Mouse (Mus musculus): Measurements from ENCODE around the gene Gm11938. TPM values are rescaled to one million over a fixed set of nuclear protein-coding genes. Genes with fewer than 3 reads are reported as not detected.

The Gm11938 gene
- polyA plus RNA-seq, 1 experiment from 2014 or later, result not detected

DNA sequence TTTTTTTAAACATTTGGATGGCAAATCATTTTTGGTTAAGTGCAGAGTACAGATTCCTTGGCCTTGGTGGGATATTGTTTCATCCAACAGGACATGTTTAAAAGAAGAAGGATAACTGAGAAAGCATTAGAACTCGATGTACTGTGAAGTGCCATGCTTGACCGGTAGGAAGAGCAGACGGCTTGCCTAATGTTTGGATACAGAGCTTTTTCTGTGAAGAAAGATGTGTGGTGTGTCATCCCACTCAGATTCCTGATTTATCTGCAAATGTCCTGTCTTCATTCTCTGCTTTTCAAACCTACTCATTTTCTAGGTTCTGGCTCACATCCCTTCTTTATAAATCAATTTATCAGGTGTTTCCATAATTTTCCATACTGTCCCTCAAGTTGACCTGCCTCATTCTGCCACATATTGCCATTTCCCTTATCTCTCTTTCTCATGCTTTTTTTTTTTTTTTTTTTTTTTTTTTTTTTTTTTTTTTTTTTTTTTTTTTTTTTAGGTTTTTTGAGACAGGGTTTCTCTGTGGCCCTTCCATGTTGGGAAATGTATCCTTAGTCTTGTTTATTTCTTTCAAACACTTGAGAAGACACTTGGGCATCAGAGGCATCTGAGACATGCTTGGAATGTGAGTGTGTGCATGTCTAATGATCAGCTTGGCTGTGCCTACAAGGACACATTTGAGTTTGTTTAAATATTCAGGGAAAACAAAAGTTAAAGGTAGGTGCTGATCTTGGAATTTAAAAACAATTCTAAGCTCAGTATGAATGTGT is 44.9 kb downstream of the Gm11938 start:
- Histone ChIP-seq H3K4me1 (ENCODE audit: control insufficient read depth, insufficient read depth, low read length) (no peaks in the 10 kb centered on the region), H3K36me3 (ENCODE audit: control insufficient read depth, insufficient read depth, low read length) (no peaks in the 10 kb centered on the region), H3K27me3 (replicated peaks; ENCODE audit: control insufficient read depth, insufficient read depth, low read length) (no peaks in the 10 kb centered on the region), H3K4me2 (ENCODE audit: low read length) (no peak overlapping the region), H3K27ac (ENCODE audit: low read depth, low read length) (no peak overlapping the region), H3K9ac (ENCODE audit: low read length) (no peak overlapping the region), H3K4me3 (ENCODE audit: low read depth, low read length) (no peak overlapping the region), H3K9me3 (replicated peaks; ENCODE audit: control insufficient read depth, low read length) (no peaks in the 10 kb centered on the region)
- no peak for DNase-seq (ENCODE audit: low spot score)
- no peak for ATAC-seq
- 89% methylated on average over 3 of the region's 3 CpGs for WGBS

- no peak for DNase-seq (ENCODE audit: low spot score)
- WGBS, result 100% methylated on average over 1 of the region's 2 CpGs
Observed at GRCm38 (mm10) chr11:99556753-99557152, 46.4 kb downstream of the Gm11938 start, which contains the start of gene Krtap3-2. TSS of gene Krtap3-2 (minus strand) at chr11:99556853.

DNA sequence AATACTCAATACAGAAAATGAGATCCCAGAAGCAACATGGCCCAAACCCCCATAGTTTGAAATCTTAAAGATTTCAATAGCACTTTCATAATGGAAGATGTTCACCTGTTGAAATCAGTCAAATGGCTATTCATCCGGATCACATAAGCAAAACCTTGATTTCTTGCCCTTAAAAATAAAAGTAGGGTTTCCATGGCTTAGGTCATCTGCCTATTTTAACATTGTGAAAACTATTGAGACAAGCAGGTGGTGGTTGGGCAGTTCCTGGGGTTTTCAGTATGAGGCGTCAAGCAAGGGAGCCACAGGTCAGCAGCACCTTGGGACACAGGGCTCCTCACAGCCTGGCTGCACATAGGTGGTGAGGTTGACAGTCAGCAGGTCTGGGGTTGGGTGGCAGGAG is 46.9 kb downstream of the Gm11938 start:
- DNase-seq (ENCODE audit: low spot score), result no peak
- WGBS, result 97% methylated on average over 2 of the region's 2 CpGs
- H3K4me2 ChIP-seq (ENCODE audit: low read length), result no peak overlapping the region
- no peaks in the 10 kb centered on the region for H3K36me3 ChIP-seq (ENCODE audit: control insufficient read depth, insufficient read depth, low read length)
- H3K27ac ChIP-seq (ENCODE audit: low read depth, low read length), result no peak overlapping the region
- no peak overlapping the region for H3K4me3 ChIP-seq (ENCODE audit: low read depth, low read length)
- H3K27me3 ChIP-seq (replicated peaks; ENCODE audit: control insufficient read depth, insufficient read depth, low read length), result no peaks in the 10 kb centered on the region
- ATAC-seq, result no peak
- H3K9me3 ChIP-seq (replicated peaks; ENCODE audit: control insufficient read depth, low read length), result no peaks in the 10 kb centered on the region
- no peak overlapping the region for H3K9ac ChIP-seq (ENCODE audit: low read length)
- no peaks in the 10 kb centered on the region for H3K4me1 ChIP-seq (ENCODE audit: control insufficient read depth, insufficient read depth, low read length)

More at GRCm38 (mm10) chr11:99556753-99557152, 46.4 kb downstream of the Gm11938 start, which contains the start of gene Krtap3-2:
- H3K9ac ChIP-seq (ENCODE audit: low read length), result no peak within 1 kb of the TSS
- no peaks in the 10 kb centered on the region for H3K27me3 ChIP-seq (replicated peaks; ENCODE audit: control insufficient read depth, insufficient read depth, low read length)
- no peaks in the 10 kb centered on the region for H3K9me3 ChIP-seq (replicated peaks; ENCODE audit: control insufficient read depth, low read length)
- H3K27ac ChIP-seq (ENCODE audit: low read depth, low read length), result no peak within 1 kb of the TSS
- H3K4me2 ChIP-seq (ENCODE audit: low read length), result no peak within 1 kb of the TSS
- H3K4me3 ChIP-seq (ENCODE audit: low read depth, low read length), result no peak within 1 kb of the TSS
- H3K4me1 ChIP-seq (ENCODE audit: control insufficient read depth, insufficient read depth, low read length), result no peaks in the 10 kb centered on the region
- no peaks in the 10 kb centered on the region for H3K36me3 ChIP-seq (ENCODE audit: control insufficient read depth, insufficient read depth, low read length)
- ATAC-seq, result no peak

Other genes starting within 250 kb of the Gm11938 start
- 0.17 and 0.34 TPM in 2 replicates for gene Krt28, start 228.4 kb downstream of the Gm11938 start, polyA plus RNA-seq (2014; fragmentation: Nextera tagmentation; extraction: Ambion mirVana)
- gene Krt10, start 213.9 kb downstream of the Gm11938 start, polyA plus RNA-seq (2014; fragmentation: Nextera tagmentation; extraction: Ambion mirVana), result 30.9 and 33.3 TPM in 2 replicates
- gene Krt12, start 181.0 kb downstream of the Gm11938 start, polyA plus RNA-seq (2014; fragmentation: Nextera tagmentation; extraction: Ambion mirVana), result 0.23 TPM in 1 of 2 replicates, not detected in the other
- not detected in 2 replicates for gene Krt20, start 165.2 kb downstream of the Gm11938 start, polyA plus RNA-seq (2014; fragmentation: Nextera tagmentation; extraction: Ambion mirVana)
- gene Krt23, start 110.2 kb downstream of the Gm11938 start, polyA plus RNA-seq (2014; fragmentation: Nextera tagmentation; extraction: Ambion mirVana), result 0.10 TPM in 1 of 2 replicates, not detected in the other
- not detected in 2 replicates for gene Krt39, start 82.0 kb downstream of the Gm11938 start, polyA plus RNA-seq (2014; fragmentation: Nextera tagmentation; extraction: Ambion mirVana)
- gene Krt40, start 60.1 kb downstream of the Gm11938 start, polyA plus RNA-seq (2014; fragmentation: Nextera tagmentation; extraction: Ambion mirVana), result not detected in 2 replicates
- not detected in 2 replicates for gene Krtap3-3, start 52.4 kb downstream of the Gm11938 start, polyA plus RNA-seq (2014; fragmentation: Nextera tagmentation; extraction: Ambion mirVana)
- not detected in 2 replicates for gene Krtap3-2, start 46.5 kb downstream of the Gm11938 start, polyA plus RNA-seq (2014; fragmentation: Nextera tagmentation; extraction: Ambion mirVana)
- gene Gm11939, start 43.8 kb downstream of the Gm11938 start, polyA plus RNA-seq (2014; fragmentation: Nextera tagmentation; extraction: Ambion mirVana), result not detected in 2 replicates
- not detected in 2 replicates for gene Krtap3-1, start 36.7 kb downstream of the Gm11938 start, polyA plus RNA-seq (2014; fragmentation: Nextera tagmentation; extraction: Ambion mirVana)
- gene Krtap1-5, start 22.3 kb downstream of the Gm11938 start, polyA plus RNA-seq (2014; fragmentation: Nextera tagmentation; extraction: Ambion mirVana), result not detected in 2 replicates
- not detected in 2 replicates for gene Krtap1-4, start 19.7 kb downstream of the Gm11938 start, polyA plus RNA-seq (2014; fragmentation: Nextera tagmentation; extraction: Ambion mirVana)
- not detected in 2 replicates for gene Krtap1-3, start 12.0 kb downstream of the Gm11938 start, polyA plus RNA-seq (2014; fragmentation: Nextera tagmentation; extraction: Ambion mirVana)
- not detected in 2 replicates for gene Krtap9-3, start 5.2 kb downstream of the Gm11938 start, polyA plus RNA-seq (2014; fragmentation: Nextera tagmentation; extraction: Ambion mirVana)
- not detected in 2 replicates for gene Gm11937, start 6.9 kb upstream of the Gm11938 start, polyA plus RNA-seq (2014; fragmentation: Nextera tagmentation; extraction: Ambion mirVana)
- gene Krtap2-4, start 11.5 kb upstream of the Gm11938 start, polyA plus RNA-seq (2014; fragmentation: Nextera tagmentation; extraction: Ambion mirVana), result not detected in 2 replicates
- gene Gm11562, start 17.1 kb upstream of the Gm11938 start, polyA plus RNA-seq (2014; fragmentation: Nextera tagmentation; extraction: Ambion mirVana), result not detected in 2 replicates
- gene Krtap4-1, start 24.9 kb upstream of the Gm11938 start, polyA plus RNA-seq (2014; fragmentation: Nextera tagmentation; extraction: Ambion mirVana), result not detected in 2 replicates
- not detected in 2 replicates for gene Krtap4-2, start 31.8 kb upstream of the Gm11938 start, polyA plus RNA-seq (2014; fragmentation: Nextera tagmentation; extraction: Ambion mirVana)
- not detected in 2 replicates for gene Krtap4-7, start 40.8 kb upstream of the Gm11938 start, polyA plus RNA-seq (2014; fragmentation: Nextera tagmentation; extraction: Ambion mirVana)
- not detected in 2 replicates for gene Gm11555, start 46.9 kb upstream of the Gm11938 start, polyA plus RNA-seq (2014; fragmentation: Nextera tagmentation; extraction: Ambion mirVana)
- gene Gm11563, start 55.7 kb upstream of the Gm11938 start, polyA plus RNA-seq (2014; fragmentation: Nextera tagmentation; extraction: Ambion mirVana), result not detected in 2 replicates
- not detected in 2 replicates for gene Krtap4-6, start 62.7 kb upstream of the Gm11938 start, polyA plus RNA-seq (2014; fragmentation: Nextera tagmentation; extraction: Ambion mirVana)
- not detected in 2 replicates for gene Gm14190, start 87.4 kb upstream of the Gm11938 start, polyA plus RNA-seq (2014; fragmentation: Nextera tagmentation; extraction: Ambion mirVana)
- not detected in 2 replicates for gene Gm14180, start 131.0 kb upstream of the Gm11938 start, polyA plus RNA-seq (2014; fragmentation: Nextera tagmentation; extraction: Ambion mirVana)
- gene Gm11595, start 169.6 kb upstream of the Gm11938 start, polyA plus RNA-seq (2014; fragmentation: Nextera tagmentation; extraction: Ambion mirVana), result not detected in 2 replicates
- gene Krtap4-8, start 177.4 kb upstream of the Gm11938 start, polyA plus RNA-seq (2014; fragmentation: Nextera tagmentation; extraction: Ambion mirVana), result not detected in 2 replicates
- gene Krtap4-9, start 181.9 kb upstream of the Gm11938 start, polyA plus RNA-seq (2014; fragmentation: Nextera tagmentation; extraction: Ambion mirVana), result not detected in 2 replicates
- not detected in 2 replicates for gene Gm11596, start 190.2 kb upstream of the Gm11938 start, polyA plus RNA-seq (2014; fragmentation: Nextera tagmentation; extraction: Ambion mirVana)
- gene Gm11569, start 195.6 kb upstream of the Gm11938 start, polyA plus RNA-seq (2014; fragmentation: Nextera tagmentation; extraction: Ambion mirVana), result not detected in 2 replicates
- not detected in 2 replicates for gene Gm11554, start 201.1 kb upstream of the Gm11938 start, polyA plus RNA-seq (2014; fragmentation: Nextera tagmentation; extraction: Ambion mirVana)
- not detected in 2 replicates for gene Krtap4-13, start 206.6 kb upstream of the Gm11938 start, polyA plus RNA-seq (2014; fragmentation: Nextera tagmentation; extraction: Ambion mirVana)
- gene Gm11564, start 212.4 kb upstream of the Gm11938 start, polyA plus RNA-seq (2014; fragmentation: Nextera tagmentation; extraction: Ambion mirVana), result not detected in 2 replicates
- not detected in 2 replicates for gene 2300003K06Rik, start 234.8 kb upstream of the Gm11938 start, polyA plus RNA-seq (2014; fragmentation: Nextera tagmentation; extraction: Ambion mirVana)
- gene Krtap4-16, start 248.3 kb upstream of the Gm11938 start, polyA plus RNA-seq (2014; fragmentation: Nextera tagmentation; extraction: Ambion mirVana), result not detected in 2 replicates